Mouse (Mus musculus): ENCODE data around the gene Col18a1. TPM values are rescaled to one million over a fixed set of nuclear protein-coding genes. Genes with fewer than 3 reads are reported as not detected.

The Col18a1 gene
- total RNA-seq, 1 experiment: 414 TPM

GRCm38 (mm10) chr10:77008698-77009097 is 157.7 kb downstream of the Col18a1 start:
- no peak for DNase-seq (ENCODE audit: low read depth, low spot score)
- in situ Hi-C loops (cut with MboI; ENCODE audit: low sequenced_read_pairs in 2 of 2, unreplicated experiment in 2 of 2): no loop called here
- H3K36me3 ChIP-seq (ENCODE audit: control insufficient read depth, insufficient read depth, low read length, poor library complexity, severe bottlenecking): no peaks in the 10 kb centered on the region
- TF ChIP-seq CHD2 (IDR thresholded peaks at IDR 0.05; ENCODE audit: low read depth, low read length) (no peak), MAFK (IDR thresholded peaks at IDR 0.05; ENCODE audit: insufficient read depth, low read depth, low read length) (no peak), ZNF384 (IDR thresholded peaks at IDR 0.05; ENCODE audit: low read depth, low read length) (no peak), ZC3H11A (IDR thresholded peaks at IDR 0.05; ENCODE audit: borderline replicate concordance, low read depth, low read length) (no peak), HCFC1 (IDR thresholded peaks at IDR 0.05; ENCODE audit: borderline replicate concordance, insufficient read depth, low read length) (no peak)
- H3K4me3 ChIP-seq (ENCODE audit: insufficient read depth in 1 of 2, low read depth in 1 of 2, low read length in 2 of 2, poor library complexity in 1 of 2, severe bottlenecking in 1 of 2): no peak overlapping the region
- no peaks in the 10 kb centered on the region for H3K9me3 ChIP-seq (ENCODE audit: control insufficient read depth, insufficient read depth, low read depth, low read length)
- no peak overlapping the region for H3K9ac ChIP-seq (ENCODE audit: insufficient read depth, low read depth, low read length, poor library complexity, severe bottlenecking)
- no peak overlapping the region for H3K27ac ChIP-seq (ENCODE audit: insufficient read depth, low read depth, low read length, poor library complexity, severe bottlenecking)
- peaks cover 3 to 13% of the 10 kb centered on the region in 2 experiments; a peak in 2 of 4 replicates for H3K4me1 ChIP-seq (ENCODE audit: control insufficient read depth in 2 of 2, insufficient read depth in 2 of 2, low read length in 2 of 2, poor library complexity in 1 of 2)

GRCm38 (mm10) chr10:77008109-77008561 is 158.2 kb downstream of the Col18a1 start:
- Histone ChIP-seq H3K36me3 (ENCODE audit: control insufficient read depth, insufficient read depth, low read length, poor library complexity, severe bottlenecking) (no peaks in the 10 kb centered on the region), H3K4me3 (ENCODE audit: insufficient read depth in 1 of 2, low read depth in 1 of 2, low read length in 2 of 2, poor library complexity in 1 of 2, severe bottlenecking in 1 of 2) (peak overlapping the region; percentile 5 to 6; a peak in 1 of 4 replicates), H3K9me3 (ENCODE audit: control insufficient read depth, insufficient read depth, low read depth, low read length) (no peaks in the 10 kb centered on the region), H3K9ac (ENCODE audit: insufficient read depth, low read depth, low read length, poor library complexity, severe bottlenecking) (peak overlapping the region; percentile 39), H3K27ac (ENCODE audit: insufficient read depth, low read depth, low read length, poor library complexity, severe bottlenecking) (no peak overlapping the region), H3K4me1 (ENCODE audit: control insufficient read depth in 2 of 2, insufficient read depth in 2 of 2, low read length in 2 of 2, poor library complexity in 1 of 2) (peaks cover 3 to 13% of the 10 kb centered on the region in 2 experiments; a peak in 2 of 4 replicates)
- DNase-seq (ENCODE audit: low read depth, low spot score): peak; percentile 12
- TF ChIP-seq MAFK (IDR thresholded peaks at IDR 0.05; ENCODE audit: insufficient read depth, low read depth, low read length) (no peak), ZNF384 (IDR thresholded peaks at IDR 0.05; ENCODE audit: low read depth, low read length) (no peak), CHD2 (IDR thresholded peaks at IDR 0.05; ENCODE audit: low read depth, low read length) (no peak), ZC3H11A (IDR thresholded peaks at IDR 0.05; ENCODE audit: borderline replicate concordance, low read depth, low read length) (no peak), HCFC1 (IDR thresholded peaks at IDR 0.05; ENCODE audit: borderline replicate concordance, insufficient read depth, low read length) (no peak)
- in situ Hi-C loops (cut with MboI; ENCODE audit: low sequenced_read_pairs in 2 of 2, unreplicated experiment in 2 of 2): no loop called here

GRCm38 (mm10) chr10:77007433-77008108 is 158.8 kb downstream of the Col18a1 start:
- Histone ChIP-seq H3K9me3 (ENCODE audit: control insufficient read depth, insufficient read depth, low read depth, low read length) (no peaks in the 10 kb centered on the region), H3K4me1 (ENCODE audit: control insufficient read depth in 2 of 2, insufficient read depth in 2 of 2, low read length in 2 of 2, poor library complexity in 1 of 2) (peaks cover 3 to 13% of the 10 kb centered on the region in 2 experiments; a peak in 2 of 4 replicates), H3K27ac (ENCODE audit: insufficient read depth, low read depth, low read length, poor library complexity, severe bottlenecking) (no peak overlapping the region), H3K9ac (ENCODE audit: insufficient read depth, low read depth, low read length, poor library complexity, severe bottlenecking) (no peak overlapping the region; the same call in 1 of the 2 replicates), H3K36me3 (ENCODE audit: control insufficient read depth, insufficient read depth, low read length, poor library complexity, severe bottlenecking) (no peaks in the 10 kb centered on the region), H3K4me3 (ENCODE audit: insufficient read depth in 1 of 2, low read depth in 1 of 2, low read length in 2 of 2, poor library complexity in 1 of 2, severe bottlenecking in 1 of 2) (peak overlapping the region; percentile 5 to 6; a peak in 1 of 4 replicates)
- DNase-seq (ENCODE audit: low read depth, low spot score): peak; percentile 34
- no peak for TF ChIP-seq CHD2 (IDR thresholded peaks at IDR 0.05; ENCODE audit: low read depth, low read length)
- TF ChIP-seq ZNF384 (IDR thresholded peaks at IDR 0.05; ENCODE audit: low read depth, low read length): no peak
- TF ChIP-seq MAFK (IDR thresholded peaks at IDR 0.05; ENCODE audit: insufficient read depth, low read depth, low read length): no peak
- no peak for TF ChIP-seq HCFC1 (IDR thresholded peaks at IDR 0.05; ENCODE audit: borderline replicate concordance, insufficient read depth, low read length)
- no peak for TF ChIP-seq ZC3H11A (IDR thresholded peaks at IDR 0.05; ENCODE audit: borderline replicate concordance, low read depth, low read length)
- in situ Hi-C loops (cut with MboI; ENCODE audit: low sequenced_read_pairs in 2 of 2, unreplicated experiment in 2 of 2): no loop called here

GRCm38 (mm10) chr10:77004936-77005335 is 161.4 kb downstream of the Col18a1 start:
- peaks cover 3 to 13% of the 10 kb centered on the region in 2 experiments; a peak in 2 of 4 replicates for H3K4me1 ChIP-seq (ENCODE audit: control insufficient read depth in 2 of 2, insufficient read depth in 2 of 2, low read length in 2 of 2, poor library complexity in 1 of 2)
- no peaks in the 10 kb centered on the region for H3K9me3 ChIP-seq (ENCODE audit: control insufficient read depth, insufficient read depth, low read depth, low read length)
- no peak overlapping the region for H3K27ac ChIP-seq (ENCODE audit: insufficient read depth, low read depth, low read length, poor library complexity, severe bottlenecking)
- DNase-seq (ENCODE audit: low read depth, low spot score): no peak
- H3K9ac ChIP-seq (ENCODE audit: insufficient read depth, low read depth, low read length, poor library complexity, severe bottlenecking): no peak overlapping the region
- in situ Hi-C loops (cut with MboI; ENCODE audit: low sequenced_read_pairs in 2 of 2, unreplicated experiment in 2 of 2): no loop called here
- H3K36me3 ChIP-seq (ENCODE audit: control insufficient read depth, insufficient read depth, low read length, poor library complexity, severe bottlenecking): no peaks in the 10 kb centered on the region
- H3K4me3 ChIP-seq (ENCODE audit: insufficient read depth in 1 of 2, low read depth in 1 of 2, low read length in 2 of 2, poor library complexity in 1 of 2, severe bottlenecking in 1 of 2): no peak overlapping the region
- TF ChIP-seq HCFC1 (IDR thresholded peaks at IDR 0.05; ENCODE audit: borderline replicate concordance, insufficient read depth, low read length): no peak
- TF ChIP-seq MAFK (IDR thresholded peaks at IDR 0.05; ENCODE audit: insufficient read depth, low read depth, low read length): no peak
- TF ChIP-seq ZC3H11A (IDR thresholded peaks at IDR 0.05; ENCODE audit: borderline replicate concordance, low read depth, low read length): no peak
- no peak for TF ChIP-seq CHD2 (IDR thresholded peaks at IDR 0.05; ENCODE audit: low read depth, low read length)
- no peak for TF ChIP-seq ZNF384 (IDR thresholded peaks at IDR 0.05; ENCODE audit: low read depth, low read length)

Other genes starting within 250 kb of the Col18a1 start
- 7.9 and 8.7 TPM in 2 replicates for gene Pcbp3, start 204.7 kb downstream of the Col18a1 start, total RNA-seq (2012; rRNA removed)
- gene Slc19a1, start 134.3 kb downstream of the Col18a1 start, total RNA-seq (2012; rRNA removed): 32.4 and 47.5 TPM in 2 replicates
- 67.6 and 101 TPM in 2 replicates for gene Pofut2, start 92.7 kb upstream of the Col18a1 start, total RNA-seq (2012; rRNA removed)

All from ES-E14 (cell line).